Mouse (Mus musculus) hindbrain, embryonic 10.5 days (tissue): ENCODE results near the gene Map1a. TPM values are rescaled to one million over a fixed set of nuclear protein-coding genes. Genes with fewer than 3 reads are reported as not detected.

Experiments
- DNase-seq: peaks from one replicate; pipeline ENCODE4 v3.0.0-alpha.2; 2017; ENCODE audit warnings: low spot score
- H3K27ac ChIP-seq: fragments of 300-500 bp; sonication (generic); 2 replicates; pipeline ENCODE4 v1.5.1; 2016; ENCODE audit warnings: mild to moderate bottlenecking, moderate library complexity
- H3K27me3 ChIP-seq: fragments of 300-500 bp; sonication (generic); 2 replicates; pipeline ENCODE4 v1.6.1; 2016; ENCODE audit warnings: mild to moderate bottlenecking; ENCODE audit not compliant: poor library complexity, insufficient read depth, severe bottlenecking
- H3K36me3 ChIP-seq: fragments of 300-500 bp; sonication (generic); 2 replicates; pipeline ENCODE4 v1.6.1; 2016; ENCODE audit warnings: mild to moderate bottlenecking, moderate library complexity
- H3K4me1 ChIP-seq: fragments of 300-500 bp; sonication (generic); replicated peaks from 2 replicates; pipeline ENCODE4 v1.6.1; 2016; ENCODE audit warnings: mild to moderate bottlenecking
- H3K4me3 ChIP-seq: fragments of 300-500 bp; sonication (generic); 2 replicates; pipeline ENCODE4 v1.5.1; 2016; ENCODE audit warnings: mild to moderate bottlenecking, moderate library complexity
- H3K9me3 ChIP-seq: fragments of 300-500 bp; sonication (generic); 2 replicates; pipeline ENCODE4 v1.6.1; 2016; ENCODE audit warnings: mild to moderate bottlenecking, moderate library complexity
- WGBS: fragments of 180-500 bp; shearing (Covaris S2); methylation state at CpG from one replicate; pipeline ENCODE4 v1.1.7; 2016; 5-methylcytosine and 5-hydroxymethylcytosine counted together
- polyA plus RNA-seq: library from polyadenylated mRNA; unstranded; fragments of >200 nt; fragmentation: Nextera tagmentation; extraction: Ambion mirVana; gene quantifications from 2 replicates; pipeline ENCODE4 v1.2.1, GENCODE M21; 2016

Map1a gene
- polyA plus RNA-seq: 11.7 and 15.0 TPM in 2 replicates

DNA sequence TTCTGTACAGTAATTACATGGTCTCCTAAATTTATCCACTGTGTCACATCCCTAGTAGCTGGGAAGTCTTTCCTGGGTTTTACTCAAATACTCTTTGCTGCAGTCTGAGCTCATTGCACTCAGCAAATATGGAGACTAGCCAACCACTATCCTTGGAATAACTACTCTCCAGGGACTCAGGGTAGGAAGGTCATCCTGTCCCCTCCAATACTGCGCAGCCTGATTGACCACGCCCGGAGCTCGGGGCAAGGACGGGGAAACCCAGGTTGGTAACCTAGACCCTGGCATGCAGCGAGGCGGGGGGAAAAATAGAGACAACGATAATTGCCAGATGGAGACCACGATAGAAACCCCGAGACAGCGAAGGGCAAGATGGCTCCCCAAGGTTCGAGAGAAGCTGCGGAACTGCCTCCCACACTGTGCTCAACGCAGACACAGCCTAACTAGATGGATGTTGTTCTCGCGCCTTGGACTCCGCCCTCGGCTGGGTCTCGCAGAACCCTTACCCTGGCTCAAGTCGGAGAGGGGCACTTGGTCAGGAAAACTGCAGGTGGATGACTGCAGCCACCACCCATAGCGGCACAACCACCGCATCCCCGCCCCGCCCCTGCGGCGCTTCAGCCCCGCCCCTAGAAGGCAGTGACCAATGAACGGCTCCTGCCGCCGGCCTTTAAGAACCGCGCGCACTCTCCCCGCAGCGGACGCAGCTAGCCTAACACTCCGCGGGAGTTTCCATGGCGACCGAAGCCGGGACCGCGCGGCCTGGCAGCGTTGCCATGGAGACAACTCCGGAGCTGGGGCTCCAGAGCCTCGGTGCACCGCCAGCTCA is at the start of gene Map1a:
Gene Map1a, plus strand, starts transcription at position 700 of the 829 bp plus-strand sequence.
- peak; percentile 98 for DNase-seq
- no peaks in the 10 kb centered on the region for H3K36me3 ChIP-seq
- peak within 1 kb of the TSS; percentile 69 for H3K4me3 ChIP-seq
- WGBS: under 1% methylated on average over 48 of the region's 48 CpGs
- H3K4me1 ChIP-seq: peaks cover 40% of the 10 kb centered on the region
- no peaks in the 10 kb centered on the region for H3K9me3 ChIP-seq
- peak within 1 kb of the TSS; percentile 85 for H3K27ac ChIP-seq
- H3K27me3 ChIP-seq: peaks cover 47% of the 10 kb centered on the region

DNA sequence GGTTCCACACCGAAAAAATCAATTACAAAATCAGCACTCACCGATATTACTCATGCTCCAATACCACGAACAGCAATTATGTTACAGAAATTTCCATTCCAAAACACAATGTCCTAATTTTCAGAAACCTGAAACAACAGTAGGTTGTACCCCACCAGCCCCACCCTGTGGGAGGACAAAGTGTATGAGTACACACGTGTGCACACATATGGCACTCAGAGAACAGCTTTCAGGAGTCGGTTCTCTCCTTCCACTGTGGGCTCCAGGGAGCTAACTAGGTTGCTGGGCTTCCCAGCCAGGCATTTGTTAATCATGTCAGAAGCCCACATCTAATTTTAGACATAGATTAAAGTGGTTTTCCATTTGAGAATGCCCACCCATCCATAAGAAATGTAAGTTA is 45.3 kb upstream of the Map1a start:
- Histone ChIP-seq H3K27me3 (no peaks in the 10 kb centered on the region), H3K27ac (no peak overlapping the region), H3K4me3 (no peak overlapping the region), H3K9me3 (no peaks in the 10 kb centered on the region), H3K4me1 (no peaks in the 10 kb centered on the region), H3K36me3 (peaks cover 97% of the 10 kb centered on the region)
- 95% methylated on average over 5 of the region's 5 CpGs for WGBS
- no peak for DNase-seq

DNA sequence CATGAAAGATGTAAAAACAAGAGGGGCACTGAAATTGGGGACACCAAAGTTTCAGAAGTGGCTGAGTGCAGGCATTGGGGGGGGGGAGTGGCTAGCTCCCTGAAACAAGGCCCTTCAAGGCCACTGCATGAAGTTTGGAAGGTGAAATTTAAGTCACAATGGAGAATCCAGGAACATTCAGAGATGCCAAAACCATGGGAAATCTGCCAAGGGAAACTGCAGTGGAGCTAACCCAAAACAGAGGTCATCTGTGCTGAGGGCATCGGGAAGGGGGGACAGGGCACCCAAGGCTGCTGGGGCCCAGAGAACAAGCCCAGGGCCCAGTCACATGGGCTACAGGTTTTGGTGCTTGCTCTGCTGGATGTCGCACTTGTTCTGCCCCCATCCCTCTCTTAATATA is 39.6 kb upstream of the Map1a start:
- Histone ChIP-seq H3K36me3 (peaks cover 99% of the 10 kb centered on the region), H3K27ac (no peak overlapping the region), H3K9me3 (no peaks in the 10 kb centered on the region), H3K4me1 (no peaks in the 10 kb centered on the region), H3K4me3 (no peak overlapping the region), H3K27me3 (no peaks in the 10 kb centered on the region)
- WGBS: 97% methylated on average over 2 of the region's 2 CpGs
- no peak for DNase-seq

DNA sequence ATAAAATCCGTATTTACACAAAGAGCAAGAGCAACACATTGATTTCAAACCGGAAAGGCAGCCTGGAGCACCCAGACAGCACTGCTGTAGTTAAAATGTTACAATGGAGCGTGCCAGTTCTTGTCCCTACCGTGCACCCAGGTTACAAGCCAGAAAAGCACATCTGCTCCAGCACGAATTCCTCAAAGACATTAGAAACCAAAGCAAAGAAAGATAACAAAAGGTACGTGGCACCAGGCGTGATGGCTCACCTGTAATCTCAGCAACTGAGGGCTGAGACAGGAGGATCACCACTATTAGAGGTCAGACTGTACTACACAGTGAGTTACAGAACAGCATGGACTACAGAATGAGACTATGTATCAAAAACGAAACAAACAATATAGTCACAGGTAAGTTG is 21.0 kb upstream of the Map1a start:
- WGBS: 87% methylated on average over 8 of the region's 8 CpGs
- no peaks in the 10 kb centered on the region for H3K9me3 ChIP-seq
- H3K4me1 ChIP-seq: peaks cover 33% of the 10 kb centered on the region
- DNase-seq: no peak
- no peak overlapping the region for H3K27ac ChIP-seq
- H3K4me3 ChIP-seq: peak overlapping the region; percentile 20
- H3K27me3 ChIP-seq: no peaks in the 10 kb centered on the region
- H3K36me3 ChIP-seq: peaks cover 63% of the 10 kb centered on the region

DNA sequence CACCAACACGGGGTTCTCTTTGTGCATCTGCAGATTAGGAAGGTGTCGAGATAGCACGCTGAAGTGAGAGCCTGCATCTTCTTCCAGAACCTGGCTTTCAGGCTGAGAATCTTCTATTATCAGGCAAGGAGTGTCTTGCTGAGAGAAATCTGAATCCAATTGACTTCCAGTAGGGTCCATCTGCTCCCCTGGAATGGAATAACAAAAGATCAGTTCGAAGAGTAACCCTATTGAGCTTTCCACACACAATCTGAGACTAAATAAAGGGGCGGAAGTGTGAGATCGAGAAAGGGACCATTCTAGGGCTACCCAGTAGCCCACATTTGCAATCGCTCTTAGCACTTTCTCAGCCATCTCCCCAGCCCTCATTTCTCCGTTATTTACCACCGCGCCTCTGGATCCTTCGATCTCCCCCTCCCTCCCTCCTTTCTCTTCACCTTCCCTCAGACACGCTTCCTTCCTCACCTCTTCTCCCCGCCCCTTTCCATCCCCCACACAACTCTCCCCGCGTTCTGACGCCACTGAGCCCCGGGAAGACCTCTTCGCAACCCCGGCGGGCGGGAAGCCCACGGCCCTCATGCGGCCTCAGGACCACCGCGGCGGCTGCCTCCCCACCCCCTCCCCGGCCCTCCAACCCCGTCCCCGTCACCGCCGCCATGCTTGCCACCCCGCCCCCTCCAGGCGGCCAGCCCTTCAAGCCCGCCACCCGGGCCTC is 18.7 kb upstream of the Map1a start:
- Histone ChIP-seq H3K4me1 (peaks cover 33% of the 10 kb centered on the region), H3K27me3 (no peaks in the 10 kb centered on the region), H3K27ac (peak overlapping the region; percentile 99), H3K36me3 (peaks cover 44% of the 10 kb centered on the region), H3K4me3 (peak overlapping the region; percentile 98), H3K9me3 (no peaks in the 10 kb centered on the region)
- WGBS: under 1% methylated on average over 35 of the region's 35 CpGs
- DNase-seq: peak; percentile 4

DNA sequence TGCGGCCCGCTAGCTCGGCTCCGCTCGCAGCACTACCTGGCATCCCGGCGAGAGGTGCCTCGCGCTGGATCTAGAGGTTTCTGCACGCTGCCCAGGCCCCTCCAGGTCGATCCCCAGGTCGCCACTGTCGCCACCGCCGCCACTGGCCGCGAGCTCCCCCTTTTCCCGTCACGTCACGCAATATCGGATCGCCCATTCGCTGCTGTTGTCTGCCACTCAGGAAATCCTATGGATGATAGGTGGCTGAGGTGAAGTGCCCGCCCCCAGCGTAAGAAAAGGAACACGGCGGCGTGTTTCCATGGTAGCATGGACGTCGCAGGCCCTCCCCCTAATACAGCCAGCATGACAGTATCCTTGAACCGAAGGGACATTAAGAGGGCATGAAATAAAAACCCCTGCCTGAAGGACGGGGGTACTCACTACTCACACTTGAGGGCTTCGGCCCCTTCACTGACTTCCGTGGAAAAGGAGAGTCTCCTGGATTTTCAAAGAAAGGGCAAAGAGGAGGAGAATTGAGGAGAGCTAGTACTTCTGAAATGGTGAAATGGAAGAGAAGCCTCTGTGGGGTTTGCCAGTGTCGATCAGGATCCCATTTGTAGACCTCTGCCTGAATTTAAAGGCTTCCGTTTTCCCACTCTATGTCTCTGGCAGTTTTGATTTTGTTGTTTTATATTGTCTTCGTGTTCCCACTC is 18.0 kb upstream of the Map1a start, which contains the start of gene Trp53bp1:
Gene Trp53bp1, minus strand, starts transcription at position 172 of the 692 bp plus-strand sequence.
- under 1% methylated on average over 37 of the region's 37 CpGs for WGBS
- peak within 1 kb of the TSS; percentile 98 for H3K4me3 ChIP-seq
- peak; percentile 94 for DNase-seq

DNA sequence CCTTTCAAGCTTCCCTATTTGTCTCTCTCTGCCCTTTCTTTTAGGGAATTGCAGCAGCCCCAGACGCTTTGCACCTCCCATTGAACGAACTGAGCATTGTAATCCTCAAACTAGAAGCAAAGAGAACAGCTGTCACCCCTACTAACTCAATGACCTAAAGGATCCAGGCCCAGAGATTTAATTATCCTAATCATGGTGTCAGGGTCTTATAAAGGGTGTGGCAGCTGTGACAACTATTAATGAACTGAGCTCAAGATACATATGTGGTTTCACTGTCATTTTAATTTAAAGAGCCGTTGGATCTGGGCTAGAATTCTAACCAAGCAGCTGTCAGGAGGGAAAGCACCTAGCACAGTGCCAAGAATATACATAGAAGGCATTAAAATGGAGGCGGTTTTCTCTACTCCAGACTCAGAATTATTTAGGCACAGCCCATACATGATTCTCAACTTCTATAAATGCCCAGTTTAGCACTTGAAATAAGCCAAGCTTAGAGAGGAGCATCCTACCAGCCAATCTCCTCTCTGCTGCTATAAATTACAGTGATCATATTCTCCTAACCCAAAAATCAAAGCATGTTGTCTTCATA is 17.4 kb upstream of the Map1a start:
- Histone ChIP-seq H3K4me1 (peaks cover 33% of the 10 kb centered on the region), H3K9me3 (no peaks in the 10 kb centered on the region), H3K27ac (peak overlapping the region; percentile 99), H3K4me3 (peak overlapping the region; percentile 98), H3K27me3 (no peaks in the 10 kb centered on the region), H3K36me3 (peaks cover 31% of the 10 kb centered on the region)
- no peak for DNase-seq
- 25% methylated on average over 4 of the region's 4 CpGs for WGBS

More for the DNA sequence above, 18.0 kb upstream of the Map1a start, which contains the start of gene Trp53bp1:
- no peaks in the 10 kb centered on the region for H3K9me3 ChIP-seq
- no peaks in the 10 kb centered on the region for H3K27me3 ChIP-seq
- H3K4me1 ChIP-seq: peaks cover 33% of the 10 kb centered on the region
- H3K27ac ChIP-seq: peak within 1 kb of the TSS; percentile 99
- peaks cover 37% of the 10 kb centered on the region for H3K36me3 ChIP-seq

DNA sequence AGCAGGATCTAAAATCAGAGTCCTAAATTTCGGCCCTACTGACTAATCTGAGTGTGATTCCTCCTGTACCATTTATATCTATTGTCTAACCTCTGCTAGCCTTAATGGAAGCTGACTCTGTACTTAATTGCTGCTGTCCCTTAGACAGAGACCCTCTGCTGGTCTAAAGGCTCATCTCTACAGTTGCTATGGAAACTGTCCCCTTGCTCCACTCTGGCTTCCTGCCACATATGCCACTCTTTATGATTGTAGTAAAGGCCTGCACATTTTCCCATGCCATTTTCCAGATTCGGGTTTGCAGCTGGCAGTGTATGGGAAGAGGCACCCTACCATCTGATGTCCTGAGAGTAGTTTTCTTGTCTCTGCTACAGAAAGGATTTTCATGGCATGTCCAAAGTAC is 1.6 kb upstream of the Map1a start:
- Histone ChIP-seq H3K27me3 (peaks cover 43% of the 10 kb centered on the region), H3K27ac (no peak overlapping the region), H3K9me3 (no peaks in the 10 kb centered on the region), H3K4me1 (peaks cover 33% of the 10 kb centered on the region), H3K36me3 (no peaks in the 10 kb centered on the region), H3K4me3 (no peak overlapping the region)
- WGBS: 77% methylated on average over 2 of the region's 2 CpGs
- DNase-seq: no peak

DNA sequence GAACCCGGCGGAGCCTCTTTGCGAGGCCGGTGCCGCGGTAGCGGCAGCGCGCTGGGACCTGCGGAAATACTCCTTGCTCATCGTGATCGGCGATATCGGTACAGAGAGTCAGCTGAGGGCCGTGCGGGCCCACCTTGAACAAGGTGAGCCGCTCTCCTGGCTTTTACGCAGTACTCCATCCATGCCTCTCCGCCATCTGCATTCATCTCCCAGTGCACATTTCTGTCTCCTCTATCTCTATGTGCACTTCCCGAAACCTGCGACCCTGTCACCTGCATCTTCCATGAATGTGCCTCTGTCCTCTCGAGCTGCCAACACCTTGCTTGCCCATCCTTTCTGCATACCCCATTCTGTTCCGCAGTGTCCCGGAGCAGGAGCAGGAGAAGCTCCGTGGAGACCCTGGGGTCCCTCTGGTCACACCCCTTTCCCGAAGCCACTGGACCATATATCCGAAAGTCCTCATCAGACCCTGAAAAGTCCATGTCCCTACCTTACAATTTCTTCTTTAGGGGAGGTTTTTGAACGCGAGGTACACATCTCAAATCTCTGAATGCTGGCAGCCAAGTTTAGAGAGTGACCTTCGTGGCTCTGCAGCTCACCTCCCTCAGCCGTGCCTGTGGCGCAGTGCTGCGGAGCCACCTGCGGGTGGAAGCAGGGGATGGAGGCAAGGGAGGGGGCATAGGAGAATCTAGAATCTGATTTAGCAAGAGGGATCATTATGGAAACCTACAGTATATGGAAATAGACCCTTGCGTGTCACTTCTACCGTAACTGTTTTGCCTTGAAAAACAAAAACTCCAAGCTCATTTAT is 535 bp downstream of the Map1a start:
- DNase-seq: peak; percentile 27
- peaks cover 48% of the 10 kb centered on the region for H3K4me1 ChIP-seq
- peak overlapping the region; percentile 85 for H3K27ac ChIP-seq
- WGBS: 3% methylated on average over 36 of the region's 36 CpGs
- H3K9me3 ChIP-seq: no peaks in the 10 kb centered on the region
- H3K36me3 ChIP-seq: no peaks in the 10 kb centered on the region
- peaks cover 47% of the 10 kb centered on the region for H3K27me3 ChIP-seq
- H3K4me3 ChIP-seq: peak overlapping the region; percentile 69

DNA sequence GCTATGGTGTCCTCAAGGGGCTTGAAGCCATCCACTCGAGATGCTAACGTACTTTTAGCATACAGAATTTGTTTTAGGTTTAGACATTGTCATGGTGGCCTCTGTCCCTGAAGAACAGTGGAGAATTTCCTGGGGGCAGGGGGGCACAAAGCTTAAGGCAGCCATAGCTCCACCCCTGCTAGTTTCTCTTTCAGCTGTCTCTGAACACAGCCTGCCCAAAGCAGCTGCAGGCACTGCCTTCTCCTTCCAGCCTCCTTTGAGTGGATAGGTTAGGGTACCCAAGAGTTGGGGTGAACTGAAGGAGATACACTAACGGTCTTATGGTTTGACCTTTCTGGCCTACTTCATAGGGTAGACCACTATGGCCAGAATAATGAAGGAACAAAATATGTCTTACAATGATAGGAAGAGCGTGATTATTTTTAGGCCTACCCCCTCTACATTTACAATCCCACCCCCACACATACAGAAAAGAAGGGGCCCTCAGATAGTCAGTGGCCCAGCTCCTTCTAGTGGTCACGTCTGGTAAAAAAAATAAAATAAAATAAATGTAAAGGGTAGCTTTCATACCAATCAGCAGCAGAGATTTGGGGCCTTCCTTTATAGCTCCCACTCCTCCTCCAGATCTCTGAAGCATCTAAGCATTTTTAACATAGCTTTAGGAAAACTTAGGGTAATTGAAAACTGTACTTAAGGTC is 3.1 kb downstream of the Map1a start:
- Histone ChIP-seq H3K4me1 (peaks cover 73% of the 10 kb centered on the region), H3K36me3 (no peaks in the 10 kb centered on the region)
- WGBS: 70% methylated on average over 5 of the region's 5 CpGs

DNA sequence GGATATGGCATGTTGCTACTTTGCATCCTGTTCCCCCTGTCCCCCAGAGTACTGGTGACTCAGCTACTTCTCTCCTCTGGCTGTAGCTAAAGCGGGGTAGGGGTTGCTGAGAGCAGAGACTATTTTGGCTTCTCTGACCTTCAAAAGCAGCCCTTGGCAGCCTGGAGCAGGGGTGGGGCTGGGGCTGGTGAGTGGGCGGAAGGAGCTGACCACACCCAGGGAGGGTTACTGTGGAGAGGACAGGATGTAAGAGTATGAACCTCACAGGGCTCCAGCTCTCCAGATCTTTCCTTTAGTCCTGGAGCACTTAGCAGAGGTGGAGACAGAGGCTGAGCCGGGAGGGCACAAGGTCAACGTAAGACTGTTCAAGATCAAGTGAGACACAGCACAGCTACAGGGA is 4.8 kb downstream of the Map1a start:
- peak overlapping the region; percentile 57 for H3K4me3 ChIP-seq
- H3K4me1 ChIP-seq: peaks cover 70% of the 10 kb centered on the region
- peak overlapping the region; percentile 88 for H3K27ac ChIP-seq
- WGBS: 20% methylated on average over 4 of the region's 4 CpGs
- H3K27me3 ChIP-seq: peaks cover 72% of the 10 kb centered on the region
- peak; percentile 38 for DNase-seq
- peaks cover 7% of the 10 kb centered on the region for H3K36me3 ChIP-seq
- H3K9me3 ChIP-seq: no peaks in the 10 kb centered on the region

More for the DNA sequence above, 3.1 kb downstream of the Map1a start:
- H3K27ac ChIP-seq: no peak overlapping the region
- no peak for DNase-seq
- H3K4me3 ChIP-seq: no peak overlapping the region
- no peaks in the 10 kb centered on the region for H3K9me3 ChIP-seq
- peaks cover 70% of the 10 kb centered on the region for H3K27me3 ChIP-seq
